Mouse (Mus musculus) spleen, adult 12 weeks (tissue): Measurements from ENCODE around the gene Snx27.

ENCODE experiments used
- DNase-seq: peaks from one replicate; pipeline ENCODE4 v3.0.0; 2022; ENCODE audit warnings: low spot score

The Snx27 gene

DNA sequence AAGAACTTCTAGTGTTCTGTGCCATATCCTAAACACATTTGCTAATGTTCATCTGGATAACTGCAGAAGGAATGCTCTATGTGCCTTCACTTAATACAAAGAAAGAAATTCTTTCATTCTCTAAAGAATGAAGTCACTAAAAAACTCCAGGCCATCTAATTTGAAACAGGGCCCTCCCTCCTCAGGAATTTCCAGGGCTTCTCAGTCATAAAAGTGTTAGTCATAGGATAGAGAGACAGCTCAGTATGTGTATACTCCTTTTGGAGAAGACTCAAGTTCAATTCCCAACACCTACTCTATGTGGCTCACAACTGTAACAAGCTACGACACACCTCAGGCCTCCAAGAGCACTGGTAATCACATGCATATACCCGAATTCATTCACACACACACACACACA, 17.0 kb downstream of the Snx27 start:
- DNase-seq = no peak

DNA sequence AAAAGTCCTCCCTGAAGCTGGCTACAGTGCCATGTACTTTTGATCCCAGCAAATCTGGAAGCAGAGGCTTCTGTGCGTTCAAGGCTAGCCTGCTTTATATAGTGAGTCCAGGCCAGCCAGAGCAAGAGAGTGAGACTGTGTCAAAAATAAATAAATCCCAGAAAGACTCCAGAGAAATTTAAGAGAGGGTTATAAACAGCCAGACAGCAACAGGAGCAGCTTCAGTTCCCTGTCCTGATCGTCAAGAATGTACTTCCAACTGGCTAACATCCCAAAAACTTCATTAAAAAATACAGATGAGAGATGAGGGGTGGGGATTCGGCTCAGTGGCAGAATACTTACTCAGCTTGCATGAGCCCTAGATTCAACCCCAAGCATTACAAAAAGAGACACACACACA, 17.4 kb downstream of the Snx27 start:
- no peak for DNase-seq

DNA sequence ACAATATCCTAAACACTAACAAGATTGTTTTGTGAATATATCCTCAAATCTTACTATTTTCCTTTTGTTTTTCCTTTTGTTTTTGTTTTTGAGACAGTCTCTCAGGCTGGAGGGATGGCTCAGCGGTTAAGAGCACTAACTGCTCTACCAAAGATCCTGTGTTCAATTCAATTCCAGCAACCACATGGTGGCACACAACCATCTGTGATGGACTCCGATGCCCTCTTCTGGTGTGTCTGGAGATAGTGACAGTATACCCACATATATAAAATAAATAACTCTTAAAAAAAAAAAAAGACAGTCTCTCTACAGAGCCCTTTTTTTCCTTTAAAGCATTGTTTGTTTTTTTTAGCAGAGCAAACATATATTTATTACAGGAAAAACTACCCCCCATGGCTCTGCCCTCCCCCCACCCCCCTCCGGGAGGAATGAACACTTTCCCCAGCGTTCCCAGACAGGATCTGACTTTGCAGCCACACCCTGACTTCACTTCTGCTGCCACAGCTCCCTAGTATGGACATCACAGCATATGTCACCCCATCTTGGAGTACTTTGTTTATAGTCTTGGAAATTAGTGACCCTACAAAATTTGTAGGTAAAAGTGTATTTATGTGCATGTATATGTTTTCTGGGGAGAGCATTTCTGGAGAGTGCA, 18.0 kb downstream of the Snx27 start:
- no peak for DNase-seq

DNA sequence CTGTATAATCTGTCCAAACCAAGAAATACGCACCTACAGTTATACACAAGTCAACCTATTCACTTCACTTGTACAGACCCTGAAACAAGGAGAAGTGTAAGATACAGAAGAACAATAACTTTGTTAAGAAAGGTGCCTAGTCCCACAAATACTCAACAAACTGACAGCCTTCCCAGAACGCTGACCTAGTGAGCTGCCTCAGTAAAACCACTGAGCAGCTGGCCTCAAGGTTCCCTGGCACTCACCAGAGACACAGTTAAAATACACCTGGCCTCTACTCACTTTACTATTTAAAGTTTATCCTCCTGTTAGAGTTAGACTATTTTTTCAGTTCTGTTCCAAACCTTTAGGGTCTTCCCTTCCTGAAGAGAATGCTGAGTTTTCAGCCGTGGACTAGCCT, 19.4 kb downstream of the Snx27 start:
- DNase-seq = no peak

DNA sequence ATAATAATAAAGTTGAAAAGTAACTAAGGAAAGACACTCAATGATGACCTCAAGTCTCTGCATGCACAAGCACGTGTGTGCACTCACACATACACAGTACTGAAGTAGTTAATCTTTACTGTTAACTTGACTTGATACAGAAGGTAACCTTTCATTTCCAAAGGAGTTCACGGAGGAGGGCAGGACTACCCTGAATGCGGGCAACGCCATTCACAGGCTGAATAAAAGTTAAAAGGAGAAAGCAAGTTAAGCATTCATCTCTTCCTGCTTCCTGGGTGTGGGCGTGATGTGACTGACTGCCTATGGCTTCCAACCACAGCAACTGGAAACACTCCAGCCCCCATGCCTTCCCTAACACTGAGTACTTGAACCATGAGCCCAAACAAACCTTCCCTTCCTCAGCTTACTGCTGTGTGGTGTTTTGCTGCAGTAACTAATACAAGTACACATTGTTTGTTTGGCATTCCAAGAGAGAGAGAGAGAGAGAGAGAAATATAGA, 22.5 kb downstream of the Snx27 start:
- DNase-seq = no peak

DNA sequence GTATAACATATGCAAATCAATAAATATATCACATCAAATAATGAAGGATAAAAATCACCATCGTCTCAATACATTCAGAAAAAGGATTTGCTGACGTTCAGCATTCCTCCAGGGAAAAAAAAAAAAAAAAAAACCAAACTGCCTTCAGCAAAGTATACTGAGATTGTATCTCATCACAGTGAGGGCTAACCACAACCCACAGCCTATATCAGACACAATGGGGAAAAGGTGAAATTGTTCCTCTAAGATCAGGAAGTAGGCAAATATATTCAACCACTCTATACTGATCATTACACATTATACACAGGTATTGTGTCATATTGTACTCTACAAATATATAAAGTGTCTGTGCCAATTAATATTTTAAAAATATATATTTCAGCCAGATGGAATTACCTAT, 33.5 kb downstream of the Snx27 start:
- no peak for DNase-seq

DNA sequence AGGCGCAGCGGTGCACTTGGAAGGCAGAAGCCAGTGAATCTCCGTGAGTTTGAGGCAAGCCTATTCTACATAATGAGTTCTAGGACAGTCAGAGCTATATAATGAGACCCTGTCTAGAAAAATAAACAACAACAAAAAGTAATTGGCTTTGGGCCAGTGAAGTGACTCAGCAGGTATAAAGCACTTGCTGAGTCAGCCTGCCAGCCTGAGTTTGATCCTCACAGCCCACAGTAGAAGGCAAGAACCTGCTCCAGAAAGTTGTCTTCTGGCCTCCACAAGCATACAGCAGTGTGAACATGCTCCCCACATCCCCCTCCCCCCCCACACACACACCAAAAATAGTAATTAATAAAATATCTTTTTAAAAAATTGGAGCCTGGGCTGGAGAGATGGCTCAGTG, 45.3 kb downstream of the Snx27 start:
- peak; percentile 9 for DNase-seq

DNA sequence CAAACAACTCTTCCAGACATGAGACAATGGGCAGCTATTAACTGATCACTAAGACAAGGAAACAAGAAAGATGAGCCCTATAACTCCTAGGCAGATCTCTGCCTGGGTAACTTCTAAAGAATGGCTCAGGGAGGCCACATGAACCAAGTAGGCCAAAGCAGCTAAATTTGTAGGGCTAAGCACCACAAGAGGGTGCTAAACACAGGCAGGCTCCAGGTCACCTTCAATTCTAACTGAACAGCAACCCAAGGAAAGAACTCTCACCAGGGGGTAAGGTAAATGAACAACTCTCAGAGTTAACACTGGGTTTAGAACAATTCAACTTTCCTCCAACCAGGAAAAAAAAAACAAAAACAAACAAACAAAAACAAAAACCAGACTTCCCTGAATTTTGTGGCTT, 48.5 kb downstream of the Snx27 start:
- DNase-seq = no peak

DNA sequence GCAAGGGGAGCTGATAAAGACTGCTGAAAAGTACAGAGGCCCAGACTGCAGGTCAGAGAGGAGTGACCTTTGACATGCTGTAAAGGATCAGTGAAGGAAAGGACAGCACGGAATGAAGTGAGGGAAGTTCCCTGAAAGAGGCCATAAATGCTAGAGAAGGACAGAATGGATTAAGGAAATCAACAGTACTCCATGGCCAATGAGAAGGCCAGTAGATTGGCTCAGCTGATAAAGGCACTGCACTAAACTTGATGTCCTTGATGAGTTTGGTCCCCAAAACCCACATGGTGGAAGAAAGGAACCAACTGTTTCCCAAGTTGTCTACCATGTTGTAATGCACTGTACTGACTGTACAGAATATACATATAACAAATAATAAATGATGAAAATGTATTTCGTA, 55.8 kb downstream of the Snx27 start:
- no peak for DNase-seq

DNA sequence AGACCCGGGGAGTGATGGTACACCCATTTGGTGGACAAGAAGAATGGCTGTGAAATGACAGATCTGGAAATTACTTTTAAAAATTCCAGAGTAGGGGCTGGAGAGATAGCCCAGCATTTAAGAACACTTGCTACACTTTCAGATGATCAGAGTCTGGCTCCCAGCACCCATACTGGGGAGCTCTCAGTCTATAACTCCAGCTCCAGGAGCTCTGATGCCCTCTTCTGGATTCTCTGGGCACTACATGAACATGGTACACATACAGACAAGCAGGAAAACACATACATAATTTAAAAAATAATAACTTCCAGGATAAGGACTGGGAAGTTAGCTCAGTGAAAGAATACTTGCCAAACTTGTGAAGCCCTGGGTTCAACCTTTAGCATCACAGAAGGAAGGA, 75.9 kb downstream of the Snx27 start:
- DNase-seq = no peak

DNA sequence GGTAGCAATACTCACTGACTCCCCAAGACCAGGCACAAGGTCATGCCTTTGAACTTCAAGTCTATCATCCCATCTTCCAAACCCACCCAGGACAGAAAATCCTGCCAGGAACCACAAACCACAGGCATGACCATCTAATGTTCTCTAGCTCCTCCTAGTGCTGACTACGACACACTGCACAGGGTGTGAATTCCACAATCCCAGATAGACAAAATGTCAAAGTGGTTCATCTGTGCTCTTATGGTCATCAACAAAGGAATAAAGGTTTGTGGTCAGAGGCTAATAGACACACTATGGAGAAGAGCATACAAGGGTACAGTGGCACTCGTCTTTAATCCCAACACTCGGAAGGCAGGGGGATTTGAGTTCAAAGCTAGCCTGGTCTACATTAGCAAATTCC, 80.3 kb downstream of the Snx27 start:
- DNase-seq = no peak

DNA sequence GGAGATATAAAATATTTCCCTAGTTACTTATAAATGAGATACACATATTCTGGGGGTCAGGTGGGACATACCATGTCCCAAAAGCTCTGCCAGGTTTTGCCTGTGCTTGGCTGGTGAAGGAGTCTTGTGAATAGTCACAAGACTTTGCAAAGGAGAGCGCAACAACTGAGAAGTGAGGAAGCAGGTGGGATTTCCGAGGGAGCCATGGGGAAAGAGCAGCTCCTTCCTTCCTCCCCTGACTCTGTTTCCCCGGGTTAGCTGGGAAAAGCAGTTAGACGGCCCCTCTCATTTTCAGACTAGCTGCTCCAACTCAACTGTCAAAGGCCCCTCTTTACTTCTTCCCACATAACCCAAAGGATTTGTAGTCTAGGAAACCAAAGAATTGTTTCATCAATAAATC, 85.4 kb downstream of the Snx27 start:
- no peak for DNase-seq

DNA sequence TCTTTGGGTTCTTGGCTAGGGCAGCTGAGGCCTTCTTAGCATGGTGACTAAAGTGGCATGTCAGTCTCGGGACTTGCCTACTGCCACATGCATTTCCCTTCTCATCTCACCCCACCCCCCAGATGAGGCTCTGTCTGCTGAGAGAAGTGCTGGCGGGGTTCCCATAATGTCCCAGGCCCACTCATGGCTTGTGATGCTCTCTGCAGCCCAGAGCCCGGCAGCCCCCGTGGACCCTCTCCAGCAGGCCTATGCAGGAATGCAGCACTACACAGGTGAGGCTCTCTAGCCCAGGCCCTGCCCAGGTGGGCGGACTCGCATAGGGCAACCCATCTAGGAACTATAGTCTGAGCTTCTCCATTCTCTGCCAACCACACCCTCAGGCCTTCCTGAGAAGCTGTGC, 94.9 kb downstream of the Snx27 start:
- DNase-seq = no peak

DNA sequence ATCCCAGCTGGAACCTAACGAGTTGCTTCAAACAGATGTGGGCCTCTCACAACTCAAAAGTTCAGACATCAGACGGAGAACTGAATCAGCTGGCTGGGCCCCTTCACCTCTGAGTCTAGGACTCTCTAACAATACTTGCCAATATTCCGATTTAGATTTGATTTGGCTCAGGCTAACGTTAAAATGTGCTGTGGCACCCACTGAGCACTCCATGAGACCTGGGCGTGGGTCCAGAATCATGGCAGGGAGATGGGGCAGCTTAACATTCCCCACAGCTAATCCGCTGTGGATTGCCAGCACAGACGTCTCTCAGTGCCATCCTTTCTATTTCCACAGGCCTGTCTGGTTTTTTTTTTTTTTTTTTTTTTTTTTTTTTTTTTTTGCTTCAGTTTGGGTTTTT, 96.6 kb downstream of the Snx27 start:
- DNase-seq = no peak

DNA sequence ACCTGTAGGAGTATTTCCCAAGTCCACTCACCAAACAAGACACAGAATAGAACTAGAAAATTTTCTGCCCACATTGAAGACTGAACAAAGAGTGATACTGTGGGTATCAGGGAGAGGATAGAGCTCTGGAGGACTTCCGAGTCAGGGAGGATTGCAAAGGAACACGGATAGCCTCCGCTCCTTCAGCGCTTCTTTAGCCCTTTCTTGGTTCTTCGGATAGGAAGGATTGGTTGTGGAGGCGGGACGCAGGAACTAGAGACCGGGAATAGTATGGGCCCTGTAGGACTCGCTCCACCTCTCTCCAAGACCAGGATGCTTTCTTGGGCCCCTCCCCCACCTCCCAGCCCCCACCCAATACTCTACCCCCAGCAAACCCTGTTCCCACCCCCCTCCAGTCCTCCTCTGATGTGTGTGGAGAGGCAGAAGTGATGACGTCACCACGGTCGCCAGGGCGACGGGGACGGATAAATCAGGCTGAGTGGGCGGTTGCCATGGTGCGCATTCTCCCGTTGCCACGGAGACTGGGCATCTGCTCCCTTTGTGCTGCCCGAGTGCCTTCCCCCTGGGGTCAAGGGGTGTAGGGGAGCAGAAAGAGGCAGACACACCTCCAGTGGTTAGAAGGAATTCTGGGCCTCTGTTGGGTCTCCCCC, 98.6 kb downstream of the Snx27 start:
- no peak for DNase-seq

DNA sequence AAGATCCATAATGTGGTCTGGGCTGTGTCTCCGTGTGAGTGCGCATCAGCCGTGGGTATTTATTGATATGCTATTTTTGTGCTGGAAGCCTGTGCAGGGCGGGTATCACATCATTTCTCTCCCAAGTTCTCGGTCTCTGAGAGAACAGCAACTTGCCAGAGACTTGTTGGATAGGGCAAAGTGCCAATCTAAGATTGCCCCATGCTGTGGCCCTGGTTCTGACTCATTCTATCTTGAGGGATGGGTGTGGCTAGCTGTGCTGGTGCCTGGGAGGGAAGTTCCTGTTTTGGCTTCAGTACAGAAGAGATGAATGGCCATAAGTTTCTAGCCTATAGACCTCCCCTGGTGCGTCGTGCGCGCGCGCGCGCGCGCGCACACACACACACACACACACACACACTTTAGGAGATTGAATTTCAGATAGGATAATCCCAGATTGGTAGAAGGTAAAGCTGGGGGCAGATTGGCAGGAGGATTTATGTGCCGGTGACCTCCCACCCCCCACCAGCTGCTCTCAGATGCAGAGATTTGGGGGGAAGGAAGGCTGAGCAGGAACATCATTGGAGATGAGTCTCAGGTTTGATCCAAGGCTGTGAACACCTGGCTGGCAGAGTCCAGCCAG, 99.6 kb downstream of the Snx27 start:
- DNase-seq = no peak

DNA sequence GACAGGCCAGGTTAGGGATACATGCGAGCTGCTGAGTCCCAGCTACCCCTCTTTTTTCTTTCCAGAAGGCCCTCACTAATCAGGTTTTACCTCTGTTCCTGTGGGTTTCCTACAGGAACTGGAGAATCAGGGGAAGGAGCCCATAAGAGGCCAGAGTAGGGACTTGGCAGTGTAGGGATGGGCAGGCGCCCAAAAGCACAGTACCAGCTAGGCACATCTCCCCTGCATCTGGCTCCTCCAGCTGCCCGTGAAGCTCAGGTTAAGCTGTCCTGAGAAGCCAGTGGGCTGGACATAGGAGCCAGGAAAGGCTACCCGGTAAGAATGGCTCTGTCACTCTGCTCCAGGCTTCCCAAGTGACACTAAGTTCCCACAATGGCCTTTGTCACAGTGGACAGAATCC, 101.1 kb downstream of the Snx27 start:
- no peak for DNase-seq

DNA sequence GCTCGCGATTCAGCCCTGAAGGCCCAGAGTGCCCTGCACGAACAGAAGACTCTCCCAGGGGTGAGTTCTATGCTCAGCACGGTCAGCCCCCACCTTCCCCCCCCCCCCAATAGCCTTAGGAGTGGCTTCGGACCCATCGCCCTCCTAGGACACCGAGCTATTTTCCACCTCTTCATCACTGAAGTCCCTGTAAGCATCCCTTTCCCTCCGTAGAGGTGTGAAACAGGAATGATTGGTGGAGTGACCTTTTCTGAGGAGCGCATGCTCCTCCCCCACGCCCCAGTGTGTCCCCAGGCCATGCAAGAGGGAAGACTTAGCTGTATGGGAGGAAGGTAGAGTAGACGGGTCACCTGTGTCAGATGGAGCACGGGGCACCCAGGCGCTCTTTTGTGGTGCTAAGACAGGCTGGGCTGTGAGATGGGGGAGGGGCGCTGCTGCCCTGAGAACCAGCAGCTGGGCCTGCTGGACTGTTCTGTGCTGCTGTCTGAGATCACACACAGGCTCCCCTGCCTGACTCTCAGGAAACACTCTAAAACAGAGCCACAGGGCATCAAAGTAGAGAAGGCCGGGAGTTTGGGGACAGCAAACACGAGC, 102.1 kb downstream of the Snx27 start, which contains the start of gene Riiad1:
Gene Riiad1 (minus strand): TSS at position 51 of the 594 bp plus-strand sequence.
- DNase-seq = no peak

DNA sequence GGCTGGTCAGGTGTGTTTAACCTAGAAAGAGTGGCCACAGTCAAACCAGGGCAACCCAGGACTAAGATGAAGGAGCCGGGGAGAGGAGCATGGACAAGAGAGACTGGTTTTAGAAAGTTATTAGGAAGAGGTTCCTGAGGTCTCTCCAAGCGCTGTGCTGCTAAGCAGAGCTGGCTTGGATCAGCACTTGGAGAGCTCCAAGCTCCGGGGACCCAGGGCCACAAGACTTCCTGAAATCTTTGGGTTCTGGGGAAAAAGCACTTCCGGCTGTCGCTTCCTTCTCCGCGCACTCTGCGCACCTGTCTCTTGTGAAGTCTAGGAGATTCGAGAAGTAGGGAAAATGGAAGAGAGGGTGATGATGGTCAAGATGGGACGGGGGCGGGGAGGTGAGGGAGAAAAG, 103.0 kb downstream of the Snx27 start:
- DNase-seq = no peak

DNA sequence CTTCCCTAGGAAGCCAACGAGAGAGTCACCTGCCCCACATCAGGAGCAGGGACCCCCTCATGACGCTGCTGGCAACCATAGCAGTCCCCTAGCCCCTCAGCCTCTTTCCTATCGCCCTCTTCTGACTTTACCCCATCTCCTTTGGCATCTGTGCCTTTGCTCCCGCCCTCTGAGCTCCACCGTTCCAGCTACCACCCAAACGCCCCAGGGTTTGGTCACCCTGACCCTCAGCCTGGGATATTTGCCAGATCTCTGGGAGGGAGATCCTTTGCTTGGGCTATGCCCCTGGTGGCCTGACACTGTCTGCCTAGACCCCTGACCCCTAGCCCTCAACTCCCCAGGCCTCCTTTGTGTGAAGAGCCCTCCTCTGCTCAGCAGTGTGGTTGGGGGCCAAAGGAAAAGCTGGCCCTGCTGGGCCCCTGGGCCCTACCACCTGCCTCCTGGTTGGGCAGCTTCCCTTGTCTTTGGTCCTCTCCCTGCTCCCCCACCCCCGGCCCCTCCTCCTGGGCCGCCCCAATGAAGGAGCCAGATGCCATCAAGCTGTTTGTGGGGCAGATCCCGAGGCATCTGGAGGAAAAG, 103.8 kb downstream of the Snx27 start:
- DNase-seq = no peak

DNA sequence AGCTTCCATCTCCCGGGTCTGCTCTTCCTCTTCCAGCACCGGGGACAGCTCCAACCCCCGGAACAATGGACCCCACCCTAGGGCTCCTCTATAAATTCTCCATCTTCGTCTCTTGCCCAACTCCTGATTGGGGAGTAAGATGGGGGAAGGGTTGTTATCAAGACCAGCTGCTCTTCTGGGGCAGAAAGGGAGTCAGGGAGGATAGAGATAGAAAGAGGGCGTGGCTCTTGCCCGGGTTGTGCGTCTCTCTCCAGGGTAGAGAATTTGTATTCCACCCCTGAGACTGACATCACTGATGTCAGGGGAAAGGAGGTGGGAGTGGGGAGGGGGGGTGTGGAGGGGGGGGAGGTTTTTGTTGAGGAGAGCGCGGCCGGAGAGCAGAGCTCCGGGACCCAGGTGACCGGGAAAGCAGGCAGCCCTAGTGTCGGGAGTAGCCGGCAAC, 104.5 kb downstream of the Snx27 start, which contains the start of gene Celf3:
Gene Celf3 (plus strand): TSS at position 315 of the 442 bp plus-strand sequence.
- no peak for DNase-seq

DNA sequence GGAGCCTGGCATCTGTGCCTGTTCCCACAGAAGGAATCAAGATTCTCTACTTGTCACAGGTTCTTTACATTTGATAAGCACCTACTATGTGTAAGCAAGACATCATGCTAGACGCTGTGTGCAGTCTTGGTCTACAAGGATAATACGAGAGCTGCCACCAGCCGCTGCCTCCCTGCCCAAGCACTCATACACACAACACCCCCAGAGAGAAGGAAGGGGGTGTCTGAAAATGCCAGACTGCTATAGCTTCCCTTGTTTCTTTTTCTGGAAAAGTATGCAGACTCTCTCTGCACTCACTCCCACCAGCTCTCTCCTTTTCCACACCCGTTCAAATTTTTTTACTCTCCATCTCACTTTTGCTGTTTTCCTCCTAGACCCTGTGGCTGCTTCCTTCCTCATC, 105.1 kb downstream of the Snx27 start:
- no peak for DNase-seq
